Mouse (Mus musculus) ES-Bruce4 (cell line): ENCODE measurements at regions not wholly inside any gene's neighbourhood (a gene's known extent, or its start where the extent isn't known, plus 50 kb on each side); places are given as distances from the start of the nearest gene placed in this dataset.

Experiments
- CTCF ChIP-seq: IDR thresholded peaks from one replicate; pipeline ENCODE4 v1.8.1; 2011; ENCODE audit warnings: low read depth, low read length
- EP300 ChIP-seq: IDR thresholded peaks from 2 replicates; pipeline ENCODE4 v1.6.1; 2011; ENCODE audit warnings: low read depth, low read length; ENCODE audit not compliant: insufficient read depth
- POLR2A ChIP-seq: IDR thresholded peaks from one replicate; pipeline ENCODE4 v1.8.1; 2011; ENCODE audit warnings: low read length; ENCODE audit not compliant: insufficient read depth

- no peak for TF ChIP-seq POLR2A
- no peak for TF ChIP-seq CTCF
- no peak for TF ChIP-seq EP300
These were observed 95.4 kb upstream of the Usp24 start for GRCm38 (mm10) chr4:106220621-106221020.
